Mouse (Mus musculus) limb, embryonic 15.5 days (tissue): ENCODE measurements around the gene Gm498. TPM values are rescaled to one million over a fixed set of nuclear protein-coding genes. Genes with fewer than 3 reads are reported as not detected.

Experiments used
- ATAC-seq: fragments of 200-750 bp; cut with Nextera tagmentation; 2 replicates; pipeline ENCODE4 v1.8.0; 2017; ENCODE audit warnings: low read depth, moderate TSS enrichment; ENCODE audit not compliant: insufficient number of reproducible peaks, low FRiP score, low TSS enrichment
- H3K27ac ChIP-seq: fragments of 300-500 bp; sonication (generic); 2 replicates; pipeline ENCODE4 v1.5.1; 2015; ENCODE audit warnings: moderate library complexity, mild to moderate bottlenecking, inconsistent platforms
- H3K27me3 ChIP-seq: fragments of 300-500 bp; sonication (generic); 2 replicates; pipeline ENCODE4 v1.6.1; 2015; ENCODE audit warnings: inconsistent platforms
- H3K36me3 ChIP-seq: fragments of 300-500 bp; sonication (generic); 2 replicates; pipeline ENCODE4 v1.6.1; 2015; ENCODE audit warnings: inconsistent platforms
- H3K4me1 ChIP-seq: fragments of 300-500 bp; sonication (generic); 2 replicates; pipeline ENCODE4 v1.6.1; 2015; ENCODE audit warnings: inconsistent platforms
- H3K4me2 ChIP-seq: fragments of 300-500 bp; sonication (generic); 2 replicates; pipeline ENCODE4 v1.6.1; 2015; ENCODE audit warnings: mild to moderate bottlenecking, inconsistent platforms
- H3K4me3 ChIP-seq: fragments of 300-500 bp; sonication (generic); 2 replicates; pipeline ENCODE4 v1.5.1; 2015; ENCODE audit warnings: mild to moderate bottlenecking, inconsistent platforms
- H3K9ac ChIP-seq: fragments of 300-500 bp; sonication (generic); 2 replicates; pipeline ENCODE4 v1.6.1; 2015; ENCODE audit warnings: inconsistent platforms
- H3K9me3 ChIP-seq: fragments of 300-500 bp; sonication (generic); 2 replicates; pipeline ENCODE4 v1.6.1; 2016; ENCODE audit warnings: inconsistent platforms
- WGBS: fragments of 180-500 bp; shearing (Covaris S2); methylation state at CpG from one replicate; pipeline ENCODE4 v1.1.7; 2015; 5-methylcytosine and 5-hydroxymethylcytosine counted together
- polyA plus RNA-seq: library from polyadenylated mRNA; unstranded; fragments of >200 nt; fragmentation: Nextera tagmentation; extraction: Ambion mirVana; gene quantifications from 2 replicates; pipeline ENCODE4 v1.2.1, GENCODE M21; 2015

The Gm498 gene
- polyA plus RNA-seq, 1 experiment from 2014 or later, result not detected

GRCm38 (mm10) chr7:143834316-143834715 is 32.3 kb upstream of the Gm498 start:
- Histone ChIP-seq H3K9ac (no peak overlapping the region), H3K36me3 (peaks cover 29% of the 10 kb centered on the region), H3K9me3 (no peaks in the 10 kb centered on the region), H3K27me3 (no peaks in the 10 kb centered on the region), H3K4me2 (no peak overlapping the region), H3K4me3 (no peak overlapping the region), H3K27ac (no peak overlapping the region), H3K4me1 (peaks cover 26% of the 10 kb centered on the region)
- 90% methylated on average over 2 of the region's 2 CpGs for WGBS
- ATAC-seq, result no peak

- Histone ChIP-seq H3K27me3 (no peaks in the 10 kb centered on the region), H3K36me3 (peaks cover 36% of the 10 kb centered on the region), H3K27ac (no peak overlapping the region), H3K4me2 (no peak overlapping the region), H3K9ac (no peak overlapping the region), H3K4me3 (no peak overlapping the region), H3K9me3 (no peaks in the 10 kb centered on the region), H3K4me1 (peaks cover 26% of the 10 kb centered on the region)
- WGBS, result 66% methylated on average over 3 of the region's 3 CpGs
- no peak for ATAC-seq
Measured at GRCm38 (mm10) chr7:143834972-143835371, 31.7 kb upstream of the Gm498 start.

GRCm38 (mm10) chr7:143837705-143838358 is 28.8 kb upstream of the Gm498 start:
- Histone ChIP-seq H3K36me3 (peaks cover 64% of the 10 kb centered on the region), H3K9ac (no peak overlapping the region), H3K4me2 (no peak overlapping the region), H3K4me1 (0 out of 2 replicates have a peak, but pooled peaks cover 3% of the 10 kb centered on the region), H3K27ac (no peak overlapping the region), H3K4me3 (no peak overlapping the region), H3K27me3 (no peaks in the 10 kb centered on the region), H3K9me3 (no peaks in the 10 kb centered on the region)
- no peak for ATAC-seq
- 74% methylated on average over 3 of the region's 3 CpGs for WGBS

GRCm38 (mm10) chr7:143840121-143840520 is 26.5 kb upstream of the Gm498 start:
- peaks cover 87% of the 10 kb centered on the region for H3K36me3 ChIP-seq
- no peaks in the 10 kb centered on the region for H3K4me1 ChIP-seq
- no peak overlapping the region for H3K9ac ChIP-seq
- H3K4me2 ChIP-seq, result no peak overlapping the region
- no peak overlapping the region for H3K4me3 ChIP-seq
- no peaks in the 10 kb centered on the region for H3K27me3 ChIP-seq
- no peak for ATAC-seq
- WGBS, result 89% methylated on average over 5 of the region's 5 CpGs
- H3K27ac ChIP-seq, result no peak overlapping the region
- H3K9me3 ChIP-seq, result no peaks in the 10 kb centered on the region

GRCm38 (mm10) chr7:143841301-143841700 is 25.3 kb upstream of the Gm498 start:
- Histone ChIP-seq H3K9ac (no peak overlapping the region), H3K4me3 (no peak overlapping the region), H3K27me3 (no peaks in the 10 kb centered on the region), H3K4me2 (no peak overlapping the region), H3K9me3 (no peaks in the 10 kb centered on the region), H3K4me1 (no peaks in the 10 kb centered on the region), H3K36me3 (peaks cover 97% of the 10 kb centered on the region), H3K27ac (no peak overlapping the region)
- WGBS, result 96% methylated on average over 8 of the region's 8 CpGs
- ATAC-seq, result no peak

- H3K9ac ChIP-seq, result no peak overlapping the region
- 92% methylated on average over 5 of the region's 5 CpGs for WGBS
- H3K4me1 ChIP-seq, result no peaks in the 10 kb centered on the region
- H3K9me3 ChIP-seq, result no peaks in the 10 kb centered on the region
- no peak for ATAC-seq
- H3K4me2 ChIP-seq, result no peak overlapping the region
- peaks cover 59% of the 10 kb centered on the region for H3K36me3 ChIP-seq
- H3K27me3 ChIP-seq, result no peaks in the 10 kb centered on the region
- H3K27ac ChIP-seq, result no peak overlapping the region
- H3K4me3 ChIP-seq, result no peak overlapping the region
Measured at GRCm38 (mm10) chr7:143848127-143848767, 18.4 kb upstream of the Gm498 start.

GRCm38 (mm10) chr7:143848768-143849482 is 17.7 kb upstream of the Gm498 start:
- ATAC-seq, result no peak
- H3K36me3 ChIP-seq, result peaks cover 52% of the 10 kb centered on the region

GRCm38 (mm10) chr7:143868874-143869273 is 2.2 kb downstream of the Gm498 start:
- no peaks in the 10 kb centered on the region for H3K4me1 ChIP-seq
- H3K27ac ChIP-seq, result no peak overlapping the region
- no peaks in the 10 kb centered on the region for H3K36me3 ChIP-seq
- no peak overlapping the region for H3K4me2 ChIP-seq
- H3K9ac ChIP-seq, result no peak overlapping the region
- H3K4me3 ChIP-seq, result no peak overlapping the region
- 0 out of 2 replicates have a peak, but pooled peaks cover 5% of the 10 kb centered on the region for H3K9me3 ChIP-seq
- no peaks in the 10 kb centered on the region for H3K27me3 ChIP-seq
- 77% methylated on average over 4 of the region's 4 CpGs for WGBS
- no peak for ATAC-seq

More at GRCm38 (mm10) chr7:143848768-143849482, 17.7 kb upstream of the Gm498 start:
- Histone ChIP-seq H3K4me1 (no peaks in the 10 kb centered on the region), H3K27me3 (no peaks in the 10 kb centered on the region), H3K9ac (no peak overlapping the region), H3K4me2 (no peak overlapping the region), H3K4me3 (no peak overlapping the region), H3K9me3 (no peaks in the 10 kb centered on the region), H3K27ac (no peak overlapping the region)
- 83% methylated on average over 8 of the region's 8 CpGs for WGBS

- Histone ChIP-seq H3K36me3 (no peaks in the 10 kb centered on the region), H3K27me3 (no peaks in the 10 kb centered on the region), H3K9ac (no peak overlapping the region), H3K4me3 (no peak overlapping the region), H3K4me2 (no peak overlapping the region), H3K4me1 (no peaks in the 10 kb centered on the region), H3K27ac (no peak overlapping the region), H3K9me3 (no peaks in the 10 kb centered on the region)
- no peak for ATAC-seq
- 76% methylated on average over 6 of the region's 6 CpGs for WGBS
Measured at GRCm38 (mm10) chr7:143883717-143884116, 17.1 kb downstream of the Gm498 start.

- Histone ChIP-seq H3K9me3 (no peaks in the 10 kb centered on the region), H3K27ac (no peak overlapping the region), H3K9ac (no peak overlapping the region), H3K27me3 (0 out of 2 replicates have a peak, but pooled peaks cover 8% of the 10 kb centered on the region), H3K4me3 (no peak overlapping the region), H3K4me2 (no peak overlapping the region), H3K36me3 (no peaks in the 10 kb centered on the region), H3K4me1 (no peaks in the 10 kb centered on the region)
- ATAC-seq, result no peak
- 80% methylated on average over 2 of the region's 2 CpGs for WGBS
Measured at GRCm38 (mm10) chr7:143891146-143891545, 24.5 kb downstream of the Gm498 start.

- WGBS, result 75% methylated on average over 2 of the region's 2 CpGs
Measured at GRCm38 (mm10) chr7:143892361-143892760, 25.7 kb downstream of the Gm498 start.

GRCm38 (mm10) chr7:143900667-143901066 is 34.0 kb downstream of the Gm498 start:
- no peak for ATAC-seq
- Histone ChIP-seq H3K4me2 (no peak overlapping the region), H3K9ac (no peak overlapping the region), H3K4me1 (no peaks in the 10 kb centered on the region), H3K9me3 (no peaks in the 10 kb centered on the region), H3K27me3 (no peaks in the 10 kb centered on the region; the same call in 1 of the 2 replicates), H3K4me3 (no peak overlapping the region), H3K36me3 (no peaks in the 10 kb centered on the region), H3K27ac (no peak overlapping the region)
- 9% methylated on average over 2 of the region's 2 CpGs for WGBS

More at GRCm38 (mm10) chr7:143892361-143892760, 25.7 kb downstream of the Gm498 start:
- H3K4me3 ChIP-seq, result no peak overlapping the region
- 0 out of 2 replicates have a peak, but pooled peaks cover 8% of the 10 kb centered on the region for H3K27me3 ChIP-seq
- no peak overlapping the region for H3K27ac ChIP-seq
- no peak overlapping the region for H3K4me2 ChIP-seq
- ATAC-seq, result no peak
- no peaks in the 10 kb centered on the region for H3K4me1 ChIP-seq
- no peak overlapping the region for H3K9ac ChIP-seq
- H3K36me3 ChIP-seq, result no peaks in the 10 kb centered on the region
- H3K9me3 ChIP-seq, result no peaks in the 10 kb centered on the region
